Mouse (Mus musculus): ENCODE measurements at regions not wholly inside any gene's neighbourhood (a gene's known extent, or its start where the extent isn't known, plus 50 kb on each side); places are given as distances from the start of the nearest gene placed in this dataset.
"Not testable (repeated sequence)": the region's sequence is repeated elsewhere in the genome, so short reads cannot be mapped to it uniquely, and the experiment has no call there.

GRCm38 (mm10) chr10:84238279-84238963 is 202.0 kb downstream of the Nuak1 start:
- Histone ChIP-seq H3K4me3 (no peak overlapping the region), H3K27ac (no peak overlapping the region)
- no peak for TF ChIP-seq CTCF (conservative IDR thresholded peaks at IDR 0.05)
- peak; percentile 10 to 16 for DNase-seq (ENCODE audit: low spot score in 2 of 2)

- DNase-seq (ENCODE audit: low spot score in 2 of 2) = no peak
- TF ChIP-seq CTCF (conservative IDR thresholded peaks at IDR 0.05) = no peak
These were observed 197.1 kb downstream of the Nuak1 start for GRCm38 (mm10) chr10:84243283-84243682.

GRCm38 (mm10) chr10:84249346-84249745 is 191.1 kb downstream of the Nuak1 start:
- no peak for DNase-seq (ENCODE audit: low spot score in 2 of 2)
- Histone ChIP-seq H3K4me3 (no peak overlapping the region), H3K27ac (no peak overlapping the region)
- no peak for TF ChIP-seq CTCF (conservative IDR thresholded peaks at IDR 0.05)

More at GRCm38 (mm10) chr10:84243283-84243682, 197.1 kb downstream of the Nuak1 start:
- Histone ChIP-seq H3K27ac (no peak overlapping the region), H3K4me3 (no peak overlapping the region)

GRCm38 (mm10) chr10:84260931-84261650 is 179.3 kb downstream of the Nuak1 start:
- DNase-seq (ENCODE audit: low spot score in 2 of 2) = no peak

GRCm38 (mm10) chr10:84262943-84263342 is 177.5 kb downstream of the Nuak1 start:
- TF ChIP-seq CTCF (conservative IDR thresholded peaks at IDR 0.05) = no peak
- Histone ChIP-seq H3K4me3 (no peak overlapping the region), H3K27ac (no peak overlapping the region)
- no peak for DNase-seq (ENCODE audit: low spot score in 2 of 2)

More at GRCm38 (mm10) chr10:84260931-84261650, 179.3 kb downstream of the Nuak1 start:
- Histone ChIP-seq H3K27ac (no peak overlapping the region), H3K4me3 (no peak overlapping the region)
- TF ChIP-seq CTCF (conservative IDR thresholded peaks at IDR 0.05) = no peak

- H3K27ac ChIP-seq = peak overlapping the region; percentile 37; the same call in 1 of the 2 replicates
- H3K4me3 ChIP-seq = no peak overlapping the region
- DNase-seq (ENCODE audit: low spot score in 2 of 2) = peak; percentile 54 to 74
- TF ChIP-seq CTCF (conservative IDR thresholded peaks at IDR 0.05) = no peak
These were observed 154.4 kb downstream of the Nuak1 start for GRCm38 (mm10) chr10:84285832-84286506.

GRCm38 (mm10) chr10:84294422-84294821 is 146.0 kb downstream of the Nuak1 start:
- Histone ChIP-seq H3K4me3 (no peak overlapping the region), H3K27ac (no peak overlapping the region)
- TF ChIP-seq CTCF (conservative IDR thresholded peaks at IDR 0.05) = no peak
- no peak for DNase-seq (ENCODE audit: low spot score in 2 of 2)

GRCm38 (mm10) chr10:84296168-84296567 is 144.2 kb downstream of the Nuak1 start:
- no peak overlapping the region for H3K27ac ChIP-seq
- H3K4me3 ChIP-seq = no peak overlapping the region
- no peak for DNase-seq (ENCODE audit: low spot score in 2 of 2)
- TF ChIP-seq CTCF (conservative IDR thresholded peaks at IDR 0.05) = no peak

GRCm38 (mm10) chr10:84301561-84301960 is 138.8 kb downstream of the Nuak1 start:
- TF ChIP-seq CTCF (conservative IDR thresholded peaks at IDR 0.05) = no peak
- no peak for DNase-seq (ENCODE audit: low spot score in 2 of 2)
- no peak overlapping the region for H3K27ac ChIP-seq
- no peak overlapping the region for H3K4me3 ChIP-seq

- no peak for TF ChIP-seq CTCF (conservative IDR thresholded peaks at IDR 0.05)
- H3K4me3 ChIP-seq = no peak overlapping the region
- DNase-seq (ENCODE audit: low spot score in 2 of 2) = no peak
- H3K27ac ChIP-seq = no peak overlapping the region
These were observed 137.4 kb downstream of the Nuak1 start for GRCm38 (mm10) chr10:84302821-84303520.

- not testable (repeated sequence) for H3K27ac ChIP-seq; H3K4me3 ChIP-seq; DNase-seq (ENCODE audit: low spot score in 2 of 2)
These were observed 131.7 kb downstream of the Nuak1 start for GRCm38 (mm10) chr10:84308746-84309145.

GRCm38 (mm10) chr10:84310653-84311052 is 129.7 kb downstream of the Nuak1 start:
- TF ChIP-seq CTCF (conservative IDR thresholded peaks at IDR 0.05) = no peak
- Histone ChIP-seq H3K27ac (no peak overlapping the region), H3K4me3 (no peak overlapping the region)
- DNase-seq (ENCODE audit: low spot score in 2 of 2) = no peak

- no peak for TF ChIP-seq CTCF (conservative IDR thresholded peaks at IDR 0.05)
- Histone ChIP-seq H3K27ac (no peak overlapping the region), H3K4me3 (no peak overlapping the region)
- no peak for DNase-seq (ENCODE audit: low spot score in 2 of 2)
These were observed 127.7 kb downstream of the Nuak1 start for GRCm38 (mm10) chr10:84312656-84313055.

All from layer of hippocampus, adult 2 months (tissue).